Mouse (Mus musculus) olfactory bulb, adult 2 months (tissue): Measurements from ENCODE around the gene Col18a1. TPM values are rescaled to one million over a fixed set of nuclear protein-coding genes. Genes with fewer than 3 reads are reported as not detected.

Source experiments
- H3K27ac ChIP-seq: fragments of 200-500 bp; 2 replicates; pipeline ENCODE4 v1.5.1; 2012; ENCODE audit warnings: low read depth, low read length; ENCODE audit not compliant: insufficient read depth
- H3K4me1 ChIP-seq: fragments of 200-500 bp; 2 replicates; pipeline ENCODE4 v1.6.1; 2012; ENCODE audit warnings: low read length; ENCODE audit not compliant: control insufficient read depth, insufficient read depth
- H3K4me3 ChIP-seq: fragments of 200-500 bp; 2 replicates; pipeline ENCODE4 v1.5.1; 2012; ENCODE audit warnings: mild to moderate bottlenecking, low read depth, low read length, moderate library complexity; ENCODE audit not compliant: insufficient read depth
- CTCF ChIP-seq: fragments of 200-500 bp; IDR thresholded peaks from 2 replicates; pipeline ENCODE4 v1.5.1; 2012; ENCODE audit warnings: low read depth, mild to moderate bottlenecking, low read length, moderate library complexity; ENCODE audit not compliant: insufficient read depth
- POLR2A ChIP-seq: fragments of 200-500 bp; IDR thresholded peaks from 2 replicates; pipeline ENCODE4 v1.6.1; 2012; ENCODE audit warnings: mild to moderate bottlenecking, low read depth, low read length, moderate library complexity; ENCODE audit not compliant: insufficient read depth
- WGBS: fragments of 180-500 bp; shearing (Covaris S2); methylation state at CpG from one replicate; pipeline ENCODE4 v1.1.7; 2018; 5-methylcytosine and 5-hydroxymethylcytosine counted together
- polyA plus RNA-seq: library from polyadenylated mRNA; stranded (reverse); fragments of >200 nt; gene quantifications from 2 replicates; pipeline ENCODE4 v1.2.4, GENCODE M21; 2012; ENCODE audit warnings: low replicate concordance; ENCODE audit not compliant: missing spikeins, insufficient read depth, insufficient read length

Gene Col18a1
- polyA plus RNA-seq, 1 experiment, result not detected

- Histone ChIP-seq H3K4me3 (no peak overlapping the region), H3K27ac (no peak overlapping the region), H3K4me1 (peaks cover 10% of the 10 kb centered on the region)
- 90% methylated on average over 4 of the region's 4 CpGs for WGBS
- TF ChIP-seq POLR2A (no peak), CTCF (no peak)
Measured at GRCm38 (mm10) chr10:77091538-77092097, 74.7 kb downstream of the Col18a1 start.

GRCm38 (mm10) chr10:77090063-77090462 is 76.3 kb downstream of the Col18a1 start:
- WGBS, result 92% methylated on average over 5 of the region's 5 CpGs
- no peak for TF ChIP-seq CTCF
- no peak for TF ChIP-seq POLR2A
- no peak overlapping the region for H3K4me3 ChIP-seq
- peaks cover 10% of the 10 kb centered on the region for H3K4me1 ChIP-seq
- no peak overlapping the region for H3K27ac ChIP-seq

- TF ChIP-seq POLR2A (no peak), CTCF (no peak)
- H3K4me3 ChIP-seq, result no peak overlapping the region
- WGBS, result 70% methylated on average over 8 of the region's 8 CpGs
- H3K27ac ChIP-seq, result no peak overlapping the region
- H3K4me1 ChIP-seq, result peaks cover 8% of the 10 kb centered on the region
Measured at GRCm38 (mm10) chr10:77089336-77089735, 77.0 kb downstream of the Col18a1 start.

GRCm38 (mm10) chr10:77084568-77084967 is 81.8 kb downstream of the Col18a1 start:
- WGBS, result 87% methylated on average over 1 of the region's 1 CpGs
- H3K4me1 ChIP-seq, result peaks cover 6% of the 10 kb centered on the region
- TF ChIP-seq CTCF (no peak), POLR2A (no peak)
- H3K4me3 ChIP-seq, result no peak overlapping the region
- H3K27ac ChIP-seq, result no peak overlapping the region

GRCm38 (mm10) chr10:77082921-77083320 is 83.4 kb downstream of the Col18a1 start:
- 40% methylated on average over 5 of the region's 5 CpGs for WGBS
- H3K4me1 ChIP-seq, result peaks cover 3% of the 10 kb centered on the region; the same call in 1 of the 2 replicates
- H3K4me3 ChIP-seq, result no peak overlapping the region
- H3K27ac ChIP-seq, result no peak overlapping the region
- TF ChIP-seq CTCF, result no peak
- no peak for TF ChIP-seq POLR2A

GRCm38 (mm10) chr10:77082453-77082852 is 83.9 kb downstream of the Col18a1 start:
- no peak overlapping the region for H3K27ac ChIP-seq
- WGBS, result 8% methylated on average over 3 of the region's 3 CpGs
- TF ChIP-seq CTCF (peak; percentile 85; the same call in 1 of the 2 replicates), POLR2A (no peak)
- no peak overlapping the region for H3K4me3 ChIP-seq
- peaks cover 3% of the 10 kb centered on the region; the same call in 1 of the 2 replicates for H3K4me1 ChIP-seq

- 92% methylated on average over 8 of the region's 8 CpGs for WGBS
- Histone ChIP-seq H3K4me1 (peaks cover 3% of the 10 kb centered on the region; the same call in 1 of the 2 replicates), H3K27ac (no peak overlapping the region), H3K4me3 (no peak overlapping the region)
- TF ChIP-seq CTCF (no peak), POLR2A (no peak)
Measured at GRCm38 (mm10) chr10:77078961-77079360, 87.4 kb downstream of the Col18a1 start.

- WGBS, result 95% methylated on average over 4 of the region's 4 CpGs
- TF ChIP-seq CTCF (no peak), POLR2A (no peak)
- H3K27ac ChIP-seq, result no peak overlapping the region
- H3K4me3 ChIP-seq, result no peak overlapping the region
- H3K4me1 ChIP-seq, result peaks cover 3% of the 10 kb centered on the region; the same call in 1 of the 2 replicates
Measured at GRCm38 (mm10) chr10:77078456-77078855, 87.9 kb downstream of the Col18a1 start.

GRCm38 (mm10) chr10:77074276-77074974 is 91.9 kb downstream of the Col18a1 start:
- Histone ChIP-seq H3K27ac (no peak overlapping the region), H3K4me1 (no peaks in the 10 kb centered on the region), H3K4me3 (no peak overlapping the region)
- 76% methylated on average over 4 of the region's 4 CpGs for WGBS
- no peak for TF ChIP-seq CTCF
- TF ChIP-seq POLR2A, result no peak

GRCm38 (mm10) chr10:77070072-77070471 is 96.3 kb downstream of the Col18a1 start:
- TF ChIP-seq POLR2A, result no peak
- peak; percentile 48; the same call in 1 of the 2 replicates for TF ChIP-seq CTCF
- 60% methylated on average over 4 of the region's 4 CpGs for WGBS
- Histone ChIP-seq H3K27ac (no peak overlapping the region), H3K4me3 (no peak overlapping the region), H3K4me1 (no peaks in the 10 kb centered on the region)
